Mouse (Mus musculus) limb, embryonic 12.5 days (tissue): ENCODE measurements at regions not wholly inside any gene's neighbourhood (a gene's known extent, or its start where the extent isn't known, plus 50 kb on each side); places are given as distances from the start of the nearest gene placed in this dataset.

ENCODE experiments used
- ATAC-seq: fragments of 200-750 bp; cut with Nextera tagmentation; 2 replicates; pipeline ENCODE4 v1.8.0; 2017; ENCODE audit warnings: low read depth, moderate TSS enrichment; ENCODE audit not compliant: insufficient number of reproducible peaks, insufficient read depth, low FRiP score, low TSS enrichment
- H3K27ac ChIP-seq: fragments of 300-500 bp; sonication (generic); 2 replicates; pipeline ENCODE4 v1.5.1; 2016; ENCODE audit warnings: mild to moderate bottlenecking, moderate library complexity
- H3K27me3 ChIP-seq: fragments of 300-500 bp; sonication (generic); 2 replicates; pipeline ENCODE4 v1.6.1; 2016; ENCODE audit warnings: mild to moderate bottlenecking, moderate library complexity
- H3K36me3 ChIP-seq: fragments of 300-500 bp; sonication (generic); 2 replicates; pipeline ENCODE4 v1.6.1; 2016; ENCODE audit warnings: mild to moderate bottlenecking, moderate library complexity
- H3K4me1 ChIP-seq: fragments of 300-500 bp; sonication (generic); replicated peaks from 2 replicates; pipeline ENCODE4 v1.6.1; 2016
- H3K4me2 ChIP-seq: fragments of 300-500 bp; sonication (generic); 2 replicates; pipeline ENCODE4 v1.6.1; 2016; ENCODE audit warnings: mild to moderate bottlenecking, moderate library complexity
- H3K4me3 ChIP-seq: fragments of 300-500 bp; sonication (generic); replicated peaks from 2 replicates; pipeline ENCODE4 v1.5.1; 2016; ENCODE audit warnings: mild to moderate bottlenecking
- H3K9ac ChIP-seq: fragments of 300-500 bp; sonication (generic); replicated peaks from 2 replicates; pipeline ENCODE4 v1.6.1; 2016; ENCODE audit warnings: mild to moderate bottlenecking, moderate library complexity
- H3K9me3 ChIP-seq: fragments of 300-500 bp; sonication (generic); 2 replicates; pipeline ENCODE4 v1.6.1; 2016; ENCODE audit warnings: mild to moderate bottlenecking, moderate library complexity
- WGBS: fragments of 180-500 bp; shearing (Covaris S2); methylation state at CpG from one replicate; pipeline ENCODE4 v1.1.7; 2016; 5-methylcytosine and 5-hydroxymethylcytosine counted together

GRCm38 (mm10) chr8:49946919-49947612 lies 1103.3 kb upstream of the Tenm3 start:
- H3K36me3 ChIP-seq = no peaks in the 10 kb centered on the region
- no peaks in the 10 kb centered on the region for H3K27me3 ChIP-seq
- no peak overlapping the region for H3K9ac ChIP-seq
- no peak overlapping the region for H3K4me2 ChIP-seq
- H3K4me1 ChIP-seq = no peaks in the 10 kb centered on the region
- no peaks in the 10 kb centered on the region for H3K9me3 ChIP-seq
- 90% methylated on average over 5 of the region's 5 CpGs for WGBS
- no peak overlapping the region for H3K27ac ChIP-seq
- no peak for ATAC-seq
- H3K4me3 ChIP-seq = no peak overlapping the region

GRCm38 (mm10) chr8:49932124-49932523 lies 1088.4 kb upstream of the Tenm3 start:
- H3K27me3 ChIP-seq = no peaks in the 10 kb centered on the region
- H3K4me2 ChIP-seq = no peak overlapping the region
- H3K27ac ChIP-seq = no peak overlapping the region
- H3K4me1 ChIP-seq = no peaks in the 10 kb centered on the region
- 88% methylated on average over 6 of the region's 6 CpGs for WGBS
- H3K36me3 ChIP-seq = no peaks in the 10 kb centered on the region
- ATAC-seq = no peak
- no peaks in the 10 kb centered on the region for H3K9me3 ChIP-seq
- H3K4me3 ChIP-seq = no peak overlapping the region
- no peak overlapping the region for H3K9ac ChIP-seq

GRCm38 (mm10) chr8:49926402-49927172 lies 1082.8 kb upstream of the Tenm3 start:
- H3K27ac ChIP-seq = no peak overlapping the region
- WGBS = 40% methylated on average over 9 of the region's 9 CpGs
- H3K9me3 ChIP-seq = no peaks in the 10 kb centered on the region
- ATAC-seq = no peak
- no peak overlapping the region for H3K4me2 ChIP-seq
- H3K9ac ChIP-seq = no peak overlapping the region
- H3K4me3 ChIP-seq = no peak overlapping the region
- no peaks in the 10 kb centered on the region for H3K4me1 ChIP-seq
- no peaks in the 10 kb centered on the region for H3K36me3 ChIP-seq
- no peaks in the 10 kb centered on the region for H3K27me3 ChIP-seq

GRCm38 (mm10) chr8:49905099-49905498 lies 1061.3 kb upstream of the Tenm3 start:
- Histone ChIP-seq H3K4me2 (no peak overlapping the region), H3K27me3 (no peaks in the 10 kb centered on the region), H3K4me3 (no peak overlapping the region), H3K27ac (no peak overlapping the region), H3K9me3 (no peaks in the 10 kb centered on the region), H3K4me1 (peaks cover 12% of the 10 kb centered on the region), H3K36me3 (no peaks in the 10 kb centered on the region), H3K9ac (no peak overlapping the region)
- no peak for ATAC-seq

GRCm38 (mm10) chr8:49902032-49902431 lies 1058.3 kb upstream of the Tenm3 start:
- WGBS = 35% methylated on average over 6 of the region's 6 CpGs
- Histone ChIP-seq H3K9me3 (no peaks in the 10 kb centered on the region), H3K4me2 (peak overlapping the region; percentile 4; the same call in 1 of the 2 replicates), H3K27me3 (no peaks in the 10 kb centered on the region), H3K36me3 (no peaks in the 10 kb centered on the region), H3K4me1 (peaks cover 12% of the 10 kb centered on the region), H3K9ac (no peak overlapping the region), H3K27ac (peak overlapping the region; percentile 41; the same call in 1 of the 2 replicates), H3K4me3 (no peak overlapping the region)
- ATAC-seq = peak; percentile 42; the same call in 1 of the 2 replicates

- peak overlapping the region; percentile 4; the same call in 1 of the 2 replicates for H3K4me2 ChIP-seq
- peak; percentile 68; the same call in 1 of the 2 replicates for ATAC-seq
- H3K27ac ChIP-seq = no peak overlapping the region
- no peak overlapping the region for H3K9ac ChIP-seq
- no peaks in the 10 kb centered on the region for H3K9me3 ChIP-seq
- H3K4me3 ChIP-seq = no peak overlapping the region
- WGBS = 21% methylated on average over 9 of the region's 9 CpGs
- H3K27me3 ChIP-seq = no peaks in the 10 kb centered on the region
- peaks cover 12% of the 10 kb centered on the region for H3K4me1 ChIP-seq
- no peaks in the 10 kb centered on the region for H3K36me3 ChIP-seq
Measured at GRCm38 (mm10) chr8:49901601-49902000, 1057.8 kb upstream of the Tenm3 start.
